Mouse (Mus musculus) myocyte (in vitro differentiated cells): ENCODE data around the gene Krtap28-10. TPM values are rescaled to one million over a fixed set of nuclear protein-coding genes. Genes with fewer than 3 reads are reported as not detected.
"Not testable (repeated sequence)": the region's sequence is repeated elsewhere in the genome, so short reads cannot be mapped to it uniquely, and the experiment has no call there.

Experiments used
- H3K27me3 ChIP-seq: one replicate; pipeline ENCODE4 v1.6.1; 2011; ENCODE audit not compliant: control insufficient read depth, insufficient read depth, insufficient read length
- H3K36me3 ChIP-seq: one replicate; pipeline ENCODE4 v1.6.1; 2011; ENCODE audit not compliant: control insufficient read depth, insufficient read depth
- H3K4me2 ChIP-seq: one replicate; pipeline ENCODE4 v1.6.1; 2011; ENCODE audit warnings: low read depth, control low read depth
- H3K4me3 ChIP-seq: one replicate; pipeline ENCODE4 v1.5.1; 2011; ENCODE audit warnings: mild to moderate bottlenecking, control low read depth, moderate library complexity
- H3K79me2 ChIP-seq: one replicate; pipeline ENCODE4 v1.6.1; 2011; ENCODE audit not compliant: control insufficient read depth, insufficient read depth
- H3ac ChIP-seq: one replicate; pipeline ENCODE4 v1.6.1; 2011; ENCODE audit not compliant: control insufficient read depth, insufficient read length
- CEBPB ChIP-seq: IDR thresholded peaks from 2 replicates; pipeline ENCODE4 v1.6.1; 2011; ENCODE audit warnings: mild to moderate bottlenecking, moderate library complexity; ENCODE audit not compliant: poor library complexity, insufficient read depth, severe bottlenecking
- E2F4 ChIP-seq: IDR thresholded peaks from one replicate; pipeline ENCODE4 v1.6.1; 2011; ENCODE audit warnings: mild to moderate bottlenecking, control low read depth, moderate library complexity; ENCODE audit not compliant: insufficient read depth
- MAX ChIP-seq: IDR thresholded peaks from one replicate; pipeline ENCODE4 v1.6.1; 2011; ENCODE audit warnings: low read depth, mild to moderate bottlenecking, control low read depth
- MYOD1 ChIP-seq, 3 experiments: IDR thresholded peaks; one replicate each; pipeline ENCODE4 v1.6.1; 2011; ENCODE audit warnings: control low read depth in 2 of 3, low read depth in 2 of 3, mild to moderate bottlenecking in 2 of 3, moderate library complexity in 1 of 3; ENCODE audit not compliant: insufficient read length in 2 of 3, control insufficient read depth in 1 of 3
- MYOG ChIP-seq, 3 experiments: IDR thresholded peaks; one replicate each; pipeline ENCODE4 v1.6.1; 2011; ENCODE audit warnings: control low read depth in 2 of 3, low read depth in 2 of 3, mild to moderate bottlenecking in 2 of 3; ENCODE audit not compliant: insufficient read length in 2 of 3, control insufficient read depth in 1 of 3, insufficient read depth in 1 of 3
- POLR2A ChIP-seq: IDR thresholded peaks from one replicate; pipeline ENCODE4 v1.6.1; 2011; ENCODE audit warnings: low read depth, mild to moderate bottlenecking, control low read depth, moderate library complexity; ENCODE audit not compliant: insufficient read length
- POLR2AphosphoS2 ChIP-seq: IDR thresholded peaks from one replicate; pipeline ENCODE4 v1.6.1; 2011; ENCODE audit warnings: low read depth, control low read depth; ENCODE audit not compliant: insufficient read length
- REST ChIP-seq: IDR thresholded peaks from one replicate; pipeline ENCODE4 v1.6.1; 2011; ENCODE audit warnings: mild to moderate bottlenecking, control low read depth, moderate library complexity; ENCODE audit not compliant: insufficient read depth, insufficient read length
- SRF ChIP-seq: IDR thresholded peaks from one replicate; pipeline ENCODE4 v1.6.1; 2011; ENCODE audit warnings: low read depth; ENCODE audit not compliant: control insufficient read depth, insufficient read length
- TCF12 ChIP-seq: IDR thresholded peaks from one replicate; pipeline ENCODE4 v1.6.1; 2011; ENCODE audit warnings: mild to moderate bottlenecking, control low read depth; ENCODE audit not compliant: poor library complexity, insufficient read depth, severe bottlenecking
- TCF3 ChIP-seq: IDR thresholded peaks from one replicate; pipeline ENCODE4 v1.6.1; 2011; ENCODE audit warnings: low read depth, control low read depth; ENCODE audit not compliant: insufficient read length
- USF1 ChIP-seq: IDR thresholded peaks from one replicate; pipeline ENCODE4 v1.6.1; 2011; ENCODE audit warnings: low read depth, mild to moderate bottlenecking, control low read depth, moderate library complexity
- polyA plus RNA-seq: library from polyadenylated mRNA; unstranded; fragments of >200 nt; fragmentation: generic; extraction: Trizol; gene quantifications from one replicate; pipeline ENCODE4 v1.2.1, GENCODE M21; 2012; ENCODE audit warnings: missing spikeins

Krtap28-10 gene
- polyA plus RNA-seq, 1 experiment: not detected

- no peak overlapping the region for H3ac ChIP-seq
- TF ChIP-seq MYOG (IDR thresholded peaks at IDR 0.05; ENCODE audit: control insufficient read depth in 1 of 3, insufficient read depth in 1 of 3, insufficient read length in 2 of 3, low read depth in 2 of 3): no peak
- no peaks in the 10 kb centered on the region for H3K27me3 ChIP-seq
- no peaks in the 10 kb centered on the region for H3K79me2 ChIP-seq
- no peak overlapping the region for H3K4me2 ChIP-seq
- no peak overlapping the region for H3K4me3 ChIP-seq
- H3K36me3 ChIP-seq: no peaks in the 10 kb centered on the region
Observed at GRCm38 (mm10) chr1:83016556-83016955, 25.7 kb downstream of the Krtap28-10 start.

DNA sequence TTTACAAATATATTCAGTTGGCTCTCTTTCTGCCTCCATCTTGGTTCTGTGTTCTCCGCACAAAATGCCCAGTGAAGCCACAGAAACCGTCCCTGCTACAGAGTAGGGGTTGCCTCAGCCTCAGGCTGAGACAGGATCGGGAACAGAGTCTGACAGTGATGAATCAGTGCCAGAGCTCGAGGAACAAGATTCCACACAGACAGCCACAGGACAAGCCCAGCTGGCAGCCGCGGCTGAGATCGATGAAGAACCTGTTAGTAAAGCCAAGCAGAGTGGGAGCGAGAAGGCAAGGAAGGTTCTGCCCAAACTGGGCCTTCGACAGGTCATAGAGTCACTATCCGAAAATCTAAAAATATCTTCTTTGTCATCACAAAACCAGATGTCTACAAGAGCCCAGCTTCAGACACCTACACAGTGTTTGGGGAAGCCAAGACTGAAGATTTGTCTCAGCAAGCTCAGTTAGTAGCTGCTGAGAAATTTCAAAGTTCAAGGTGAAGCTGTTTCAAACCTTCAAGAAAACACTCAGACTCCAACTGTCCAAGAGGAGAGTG is 26.9 kb downstream of the Krtap28-10 start:
- H3K36me3 ChIP-seq: no peaks in the 10 kb centered on the region
- no peak for TF ChIP-seq MYOD1 (IDR thresholded peaks at IDR 0.05; ENCODE audit: control insufficient read depth in 1 of 3, insufficient read length in 2 of 3, low read depth in 2 of 3)
- no peak for TF ChIP-seq CEBPB
- TF ChIP-seq POLR2AphosphoS2: no peak
- H3K4me3 ChIP-seq: no peak overlapping the region
- no peaks in the 10 kb centered on the region for H3K79me2 ChIP-seq
- H3K4me2 ChIP-seq: no peak overlapping the region
- H3K27me3 ChIP-seq: no peaks in the 10 kb centered on the region
- H3ac ChIP-seq: no peak overlapping the region

- no peaks in the 10 kb centered on the region for H3K36me3 ChIP-seq
- H3K4me3 ChIP-seq: no peak overlapping the region
- H3K4me2 ChIP-seq: no peak overlapping the region
- TF ChIP-seq CEBPB (no peak), SRF (no peak), POLR2AphosphoS2 (no peak), USF1 (no peak), TCF3 (no peak), MYOG (IDR thresholded peaks at IDR 0.05; ENCODE audit: control insufficient read depth in 1 of 3, insufficient read depth in 1 of 3, insufficient read length in 2 of 3, low read depth in 2 of 3) (no peak), REST (no peak), POLR2A (no peak), TCF12 (no peak), MAX (no peak), MYOD1 (IDR thresholded peaks at IDR 0.05; ENCODE audit: control insufficient read depth in 1 of 3, insufficient read length in 2 of 3, low read depth in 2 of 3) (no peak), E2F4 (no peak)
- H3K27me3 ChIP-seq: no peaks in the 10 kb centered on the region
- H3ac ChIP-seq: no peak overlapping the region
- no peaks in the 10 kb centered on the region for H3K79me2 ChIP-seq
Observed at GRCm38 (mm10) chr1:83014477-83014876, 27.8 kb downstream of the Krtap28-10 start.

DNA sequence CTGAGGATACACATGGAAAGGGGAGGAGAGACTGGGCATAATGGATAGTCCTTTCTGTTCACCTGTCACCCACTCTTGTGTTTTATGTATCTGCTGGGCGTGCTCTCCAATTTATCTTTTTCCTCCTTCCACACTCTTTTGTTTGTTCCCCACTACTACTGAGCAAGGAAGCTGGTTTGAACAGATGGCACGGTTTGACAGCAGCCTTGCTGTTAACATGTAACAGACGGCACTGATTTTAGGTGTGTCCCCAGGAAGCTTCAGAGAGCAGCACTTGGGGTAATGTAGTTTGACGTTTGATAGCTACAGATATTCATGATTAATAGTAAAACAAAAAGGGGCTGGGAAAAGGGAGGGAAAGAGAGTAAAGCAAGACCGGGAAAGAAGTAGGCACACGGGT is 34.8 kb downstream of the Krtap28-10 start:
- Histone ChIP-seq H3K36me3 (no peaks in the 10 kb centered on the region), H3K79me2 (no peaks in the 10 kb centered on the region), H3K27me3 (peaks cover 19% of the 10 kb centered on the region), H3ac (no peak overlapping the region), H3K4me3 (no peak overlapping the region), H3K4me2 (no peak overlapping the region)
- TF ChIP-seq MAX: no peak
- no peak for TF ChIP-seq E2F4
- TF ChIP-seq TCF12: no peak
- no peak for TF ChIP-seq TCF3
- TF ChIP-seq MYOG (IDR thresholded peaks at IDR 0.05; ENCODE audit: control insufficient read depth in 1 of 3, insufficient read depth in 1 of 3, insufficient read length in 2 of 3, low read depth in 2 of 3): no peak
- no peak for TF ChIP-seq POLR2AphosphoS2
- no peak for TF ChIP-seq REST
- no peak for TF ChIP-seq MYOD1 (IDR thresholded peaks at IDR 0.05; ENCODE audit: control insufficient read depth in 1 of 3, insufficient read length in 2 of 3, low read depth in 2 of 3)
- TF ChIP-seq SRF: no peak
- TF ChIP-seq CEBPB: no peak
- TF ChIP-seq POLR2A: no peak
- TF ChIP-seq USF1: no peak

DNA sequence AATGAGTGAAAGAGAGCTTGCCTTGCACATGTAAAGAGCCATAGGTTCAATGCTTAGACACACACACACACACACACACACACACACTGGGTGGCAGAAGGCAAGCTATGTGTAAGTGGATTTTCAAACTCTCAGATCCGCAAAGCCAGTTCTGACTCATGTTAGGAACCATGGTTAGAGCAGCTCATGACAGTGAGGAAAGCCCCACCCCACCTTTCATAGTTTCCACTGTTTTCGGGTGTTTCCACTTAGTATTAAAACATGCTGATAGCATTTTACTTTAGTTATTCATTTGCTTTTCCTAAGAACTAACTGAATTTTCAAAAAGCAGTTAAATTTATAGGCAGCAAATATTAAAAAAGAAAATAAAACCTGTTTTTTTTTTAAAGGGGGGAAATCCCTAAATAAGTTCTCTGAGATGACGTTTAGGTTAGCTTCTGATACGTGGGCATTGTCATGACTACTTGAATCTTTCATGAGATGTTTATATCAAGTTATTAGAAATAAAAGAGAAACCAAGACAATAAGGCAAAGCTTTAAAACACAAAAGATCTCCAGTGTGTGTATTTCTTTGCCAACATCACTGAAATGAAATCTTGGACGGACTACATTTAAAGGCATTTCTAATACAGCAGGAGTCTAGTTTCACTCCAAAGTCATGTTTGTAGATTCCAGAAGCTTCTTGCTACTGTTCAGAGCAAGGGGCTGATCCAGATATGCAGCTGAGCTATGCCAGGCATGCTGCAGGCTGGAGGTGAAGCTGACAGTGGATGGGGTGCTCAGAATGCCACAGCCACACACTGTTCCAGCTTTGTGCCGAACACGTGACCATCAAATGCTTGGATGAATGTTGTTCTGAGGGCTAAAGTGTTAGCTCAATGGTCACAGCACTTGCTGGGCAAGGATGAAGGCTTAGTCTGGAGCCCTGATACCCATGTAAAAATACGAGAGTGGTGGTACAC is 35.8 kb downstream of the Krtap28-10 start:
- Histone ChIP-seq H3K36me3 (no peaks in the 10 kb centered on the region), H3K4me3 (no peak overlapping the region), H3K4me2 (no peak overlapping the region), H3K27me3 (peaks cover 19% of the 10 kb centered on the region), H3K79me2 (no peaks in the 10 kb centered on the region), H3ac (no peak overlapping the region)
- TF ChIP-seq SRF (no peak), E2F4 (no peak), MYOG (IDR thresholded peaks at IDR 0.05; ENCODE audit: control insufficient read depth in 1 of 3, insufficient read depth in 1 of 3, insufficient read length in 2 of 3, low read depth in 2 of 3) (no peak), TCF3 (no peak), MAX (no peak), POLR2AphosphoS2 (no peak)

DNA sequence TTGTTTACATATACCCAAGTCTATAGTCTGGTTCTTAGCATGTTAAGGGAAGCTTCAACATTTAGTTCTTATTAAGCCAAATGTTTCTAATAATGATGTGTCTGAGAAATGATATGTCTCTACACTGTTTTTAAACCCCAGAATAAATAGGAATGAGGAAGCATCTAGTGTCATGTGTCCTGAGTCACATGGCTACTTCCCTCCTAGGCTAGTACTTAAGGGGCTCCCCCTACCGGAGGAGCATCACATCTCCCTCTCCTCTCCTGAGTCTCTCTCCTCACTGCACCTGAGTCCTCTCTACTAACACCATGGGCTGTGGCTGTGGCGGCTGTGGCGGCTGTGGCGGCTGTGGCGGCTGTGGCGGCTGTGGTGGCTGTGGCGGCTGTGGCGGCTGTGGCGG is 42.0 kb downstream of the Krtap28-10 start, which contains the start of gene Gm47959:
TSS of gene Gm47959 (plus strand) at position 243 of the 400 bp plus-strand sequence.
- not testable (repeated sequence) for H3K36me3 ChIP-seq, H3K79me2 ChIP-seq, H3ac ChIP-seq, H3K4me2 ChIP-seq, H3K4me3 ChIP-seq
- peaks cover 19% of the 10 kb centered on the region for H3K27me3 ChIP-seq
